Mouse (Mus musculus) stomach, embryonic 16.5 days (tissue): ENCODE measurements around the gene Gpx8. TPM values are rescaled to one million over a fixed set of nuclear protein-coding genes. Genes with fewer than 3 reads are reported as not detected.
A peak's percentile ranks its signal among the peaks of the same experiment; 100 is the strongest.
"Not testable (repeated sequence)": the region's sequence is repeated elsewhere in the genome, so short reads cannot be mapped to it uniquely, and the experiment has no call there.

ENCODE experiments used
- ATAC-seq: fragments of 200-750 bp; cut with Nextera tagmentation; 2 replicates; pipeline ENCODE4 v1.8.0; 2017; ENCODE audit warnings: moderate number of reproducible peaks, moderate TSS enrichment; ENCODE audit not compliant: insufficient read depth, low FRiP score
- H3K27ac ChIP-seq: fragments of 300-500 bp; sonication (generic); 2 replicates; pipeline ENCODE4 v1.5.1; 2014; ENCODE audit warnings: low read length
- H3K27me3 ChIP-seq: fragments of 300-500 bp; sonication (generic); 2 replicates; pipeline ENCODE4 v1.6.1; 2014; ENCODE audit warnings: low read length, control low read depth, mixed read lengths; ENCODE audit not compliant: control insufficient read depth, insufficient read depth
- H3K36me3 ChIP-seq: fragments of 300-500 bp; sonication (generic); 2 replicates; pipeline ENCODE4 v1.6.1; 2014; ENCODE audit warnings: low read length; ENCODE audit not compliant: control insufficient read depth, insufficient read depth
- H3K4me1 ChIP-seq: fragments of 300-500 bp; sonication (generic); 2 replicates; pipeline ENCODE4 v1.6.1; 2014; ENCODE audit warnings: low read length, control low read depth, mixed read lengths; ENCODE audit not compliant: control insufficient read depth, insufficient read depth
- H3K4me2 ChIP-seq: fragments of 300-500 bp; sonication (generic); 2 replicates; pipeline ENCODE4 v1.6.1; 2014; ENCODE audit warnings: low read depth, low read length, mixed read lengths
- H3K4me3 ChIP-seq: fragments of 300-500 bp; sonication (generic); replicated peaks from 2 replicates; pipeline ENCODE4 v1.5.1; 2014; ENCODE audit warnings: mild to moderate bottlenecking, low read length
- H3K9ac ChIP-seq: fragments of 300-500 bp; sonication (generic); 2 replicates; pipeline ENCODE4 v1.6.1; 2014; ENCODE audit warnings: low read length
- H3K9me3 ChIP-seq: fragments of 300-500 bp; sonication (generic); replicated peaks from 2 replicates; pipeline ENCODE4 v1.6.1; 2016; ENCODE audit warnings: low read length, control low read depth; ENCODE audit not compliant: control insufficient read depth
- WGBS: fragments of 180-500 bp; shearing (Covaris S2); extraction: QIAGEN DNeasy Blood & Tissue Kit; methylation state at CpG from one replicate; pipeline ENCODE4 v1.1.7; 2014; 5-methylcytosine and 5-hydroxymethylcytosine counted together
- polyA plus RNA-seq: library from polyadenylated mRNA; unstranded; fragments of >200 nt; fragmentation: Nextera tagmentation; extraction: Ambion mirVana; gene quantifications from 2 replicates; pipeline ENCODE4 v1.2.1, GENCODE M21; 2015

Gpx8 gene
- polyA plus RNA-seq, 1 experiment from 2014 or later = 156 TPM

DNA sequence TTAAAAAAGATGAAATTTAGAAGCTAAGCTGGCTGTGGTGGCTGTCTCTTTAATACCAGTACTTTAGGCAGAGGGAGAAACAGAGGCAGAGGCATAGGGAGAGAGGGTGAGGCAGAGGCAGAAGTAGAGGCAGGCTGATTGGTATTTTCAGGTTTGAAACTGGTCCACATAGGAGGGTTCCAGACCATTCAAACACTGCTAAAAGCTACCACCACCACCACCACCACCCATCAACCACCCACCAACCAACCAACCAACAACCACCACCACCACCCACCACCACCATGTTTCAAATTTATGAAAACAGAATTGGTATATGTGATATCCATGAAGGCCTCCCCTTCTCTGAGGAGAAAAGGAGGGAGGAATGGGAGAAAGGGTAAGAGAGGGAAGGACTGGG lies 13.4 kb downstream of the Gpx8 start:
- Histone ChIP-seq H3K4me3 (no peak overlapping the region), H3K27me3 (peaks cover 26% of the 10 kb centered on the region)
- no peak for ATAC-seq

DNA sequence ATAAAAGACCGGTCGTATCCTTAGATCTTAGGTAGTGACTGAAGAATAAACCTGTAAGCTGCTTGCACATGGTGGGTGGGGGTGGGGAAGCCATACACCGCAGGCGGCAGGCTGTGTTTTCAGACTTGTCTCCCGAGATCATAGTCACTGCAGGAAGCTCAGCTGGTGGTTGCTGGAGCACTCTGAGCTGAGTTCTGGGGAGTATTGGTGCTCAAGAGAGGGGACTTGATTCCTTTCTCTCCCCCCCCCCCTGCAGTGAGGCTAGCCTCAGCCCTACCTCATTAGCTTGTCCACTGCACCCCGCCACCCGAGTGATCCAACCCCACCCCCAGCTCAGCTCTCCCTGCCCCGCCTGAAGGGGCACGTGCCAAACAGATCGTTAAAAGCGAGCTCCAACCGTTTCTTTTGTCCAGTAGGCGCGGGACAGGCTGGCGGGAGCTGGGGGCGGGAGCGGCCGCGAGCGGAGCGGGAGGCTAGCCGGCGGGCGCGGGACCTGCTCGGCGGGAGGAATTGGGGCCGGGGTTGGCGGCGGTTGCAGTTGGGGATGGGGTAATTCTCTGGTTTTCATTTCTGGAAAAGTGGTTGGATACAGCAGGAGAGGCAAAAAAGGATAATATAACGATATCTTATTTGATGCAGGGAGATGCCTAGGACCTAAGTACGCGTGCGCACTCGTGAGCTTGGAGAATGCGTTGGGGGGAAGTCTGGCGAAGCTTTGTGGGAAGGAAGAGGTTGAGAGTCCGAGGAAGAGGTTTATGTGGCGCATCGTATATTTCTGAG lies 14.2 kb downstream of the Gpx8 start:
- peak; percentile 9; the same call in 1 of the 2 replicates for ATAC-seq
- H3K27ac ChIP-seq = no peak overlapping the region
- H3K4me3 ChIP-seq = peak overlapping the region; percentile 57
- peak overlapping the region; percentile 97 for H3K4me2 ChIP-seq
- H3K9me3 ChIP-seq = no peaks in the 10 kb centered on the region
- H3K9ac ChIP-seq = peak overlapping the region; percentile 72
- H3K4me1 ChIP-seq = peaks cover 12% of the 10 kb centered on the region; the same call in 1 of the 2 replicates
- H3K27me3 ChIP-seq = peaks cover 26% of the 10 kb centered on the region
- under 1% methylated on average over 40 of the region's 40 CpGs for WGBS
- no peaks in the 10 kb centered on the region for H3K36me3 ChIP-seq

More for the DNA sequence above, 13.4 kb downstream of the Gpx8 start:
- no peak overlapping the region for H3K9ac ChIP-seq
- no peaks in the 10 kb centered on the region for H3K9me3 ChIP-seq
- H3K36me3 ChIP-seq = no peaks in the 10 kb centered on the region
- H3K27ac ChIP-seq = no peak overlapping the region
- H3K4me1 ChIP-seq = peaks cover 12% of the 10 kb centered on the region; the same call in 1 of the 2 replicates
- H3K4me2 ChIP-seq = no peak overlapping the region

DNA sequence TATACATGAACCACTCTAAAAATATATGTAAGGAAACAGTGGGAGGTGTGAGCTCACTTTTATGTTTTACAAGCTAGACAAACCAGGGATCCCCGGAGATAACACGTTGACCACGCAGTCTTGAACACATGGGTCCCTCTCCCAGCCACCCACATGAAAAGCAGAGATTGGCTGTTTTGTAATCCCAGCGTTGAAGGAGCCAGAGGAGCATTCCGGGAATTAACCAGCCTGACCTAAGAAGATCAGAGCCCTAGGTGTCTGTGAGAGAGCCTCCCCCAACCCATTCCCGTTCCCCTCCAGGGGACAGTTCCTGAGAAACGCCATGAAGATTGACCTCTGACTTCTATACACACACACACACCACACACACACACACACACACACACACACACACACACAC lies 14.9 kb downstream of the Gpx8 start:
- no peaks in the 10 kb centered on the region for H3K36me3 ChIP-seq
- peak overlapping the region; percentile 57 for H3K4me3 ChIP-seq
- no peaks in the 10 kb centered on the region for H3K9me3 ChIP-seq
- 4% methylated on average over 7 of the region's 7 CpGs for WGBS
- no peak overlapping the region for H3K27ac ChIP-seq
- H3K27me3 ChIP-seq = peaks cover 26% of the 10 kb centered on the region
- no peak for ATAC-seq
- peaks cover 12% of the 10 kb centered on the region; the same call in 1 of the 2 replicates for H3K4me1 ChIP-seq
- H3K9ac ChIP-seq = no peak overlapping the region
- H3K4me2 ChIP-seq = peak overlapping the region; percentile 97

DNA sequence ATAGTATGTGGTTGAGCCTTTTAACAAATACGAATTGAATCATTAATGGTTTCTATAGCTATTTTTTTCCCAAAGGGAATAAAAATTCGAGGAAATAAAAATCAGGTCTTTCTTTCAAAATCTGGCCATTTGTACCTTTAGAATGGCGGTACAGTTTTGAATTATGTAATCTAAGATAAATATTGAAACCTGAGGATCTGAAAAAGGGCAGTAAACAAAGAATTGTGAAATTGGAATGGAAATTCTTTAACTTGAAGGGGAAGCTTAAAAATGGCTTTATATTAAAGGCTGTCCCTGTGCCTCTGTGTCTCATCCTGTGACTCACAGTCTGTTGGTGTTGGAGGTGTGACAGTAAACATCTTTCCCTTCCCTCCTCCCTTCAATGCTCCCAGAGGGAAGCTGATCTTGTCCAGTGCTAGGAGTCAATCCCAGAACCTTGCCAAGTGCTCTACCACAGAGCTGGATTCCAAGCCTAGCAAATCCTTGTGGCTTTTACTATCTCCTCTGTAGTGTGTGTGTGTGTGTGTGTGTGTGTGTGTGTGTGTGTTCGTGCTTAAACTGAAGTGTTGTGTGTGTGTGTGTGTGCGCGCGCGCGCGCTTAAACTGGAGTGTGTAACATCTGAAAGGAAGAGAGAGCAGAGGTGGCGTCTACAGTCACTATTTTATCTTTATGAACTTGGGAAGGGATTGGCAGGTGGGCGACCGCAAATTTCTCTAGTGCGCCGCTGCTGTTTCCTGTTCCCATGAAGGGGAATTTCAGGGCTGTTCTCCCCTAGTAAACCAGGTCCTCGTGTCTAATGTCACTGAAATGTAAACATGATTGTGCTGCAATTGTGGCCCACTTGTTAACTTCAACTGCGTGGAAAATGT lies 22.7 kb downstream of the Gpx8 start:
- H3K4me3 ChIP-seq = no peak overlapping the region
- 0 out of 2 replicates have a peak, but pooled peaks cover 3% of the 10 kb centered on the region for H3K4me1 ChIP-seq
- WGBS = 65% methylated on average over 17 of the region's 17 CpGs
- H3K9me3 ChIP-seq = no peaks in the 10 kb centered on the region
- no peaks in the 10 kb centered on the region; the same call in 1 of the 2 replicates for H3K27me3 ChIP-seq
- no peak overlapping the region for H3K4me2 ChIP-seq
- no peaks in the 10 kb centered on the region for H3K36me3 ChIP-seq
- H3K27ac ChIP-seq = no peak overlapping the region
- ATAC-seq = no peak
- no peak overlapping the region for H3K9ac ChIP-seq

DNA sequence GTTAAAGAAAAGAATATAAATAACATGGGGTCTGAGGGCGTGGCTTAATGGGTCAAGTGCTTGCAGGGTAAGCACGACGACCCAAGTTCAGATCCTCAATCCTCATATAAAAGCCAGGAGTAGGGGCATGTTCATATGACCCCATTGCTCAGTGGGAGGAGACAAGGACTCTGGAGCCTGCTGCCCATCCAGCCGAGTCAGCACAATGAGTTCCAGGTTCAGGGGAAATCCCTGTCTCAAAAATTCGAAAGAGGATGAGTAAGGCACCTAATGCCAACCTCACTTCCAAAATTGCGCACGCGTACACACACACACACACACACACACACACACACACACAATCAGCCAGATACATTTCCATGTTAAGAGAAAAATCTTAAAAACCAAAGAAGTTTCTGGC lies 23.7 kb downstream of the Gpx8 start:
- Histone ChIP-seq H3K36me3 (no peaks in the 10 kb centered on the region), H3K4me1 (0 out of 2 replicates have a peak, but pooled peaks cover 3% of the 10 kb centered on the region), H3K9me3 (no peaks in the 10 kb centered on the region), H3K9ac (no peak overlapping the region), H3K27me3 (no peaks in the 10 kb centered on the region), H3K4me2 (no peak overlapping the region), H3K4me3 (no peak overlapping the region), H3K27ac (no peak overlapping the region)
- no peak for ATAC-seq
- WGBS = 74% methylated on average over 8 of the region's 8 CpGs

DNA sequence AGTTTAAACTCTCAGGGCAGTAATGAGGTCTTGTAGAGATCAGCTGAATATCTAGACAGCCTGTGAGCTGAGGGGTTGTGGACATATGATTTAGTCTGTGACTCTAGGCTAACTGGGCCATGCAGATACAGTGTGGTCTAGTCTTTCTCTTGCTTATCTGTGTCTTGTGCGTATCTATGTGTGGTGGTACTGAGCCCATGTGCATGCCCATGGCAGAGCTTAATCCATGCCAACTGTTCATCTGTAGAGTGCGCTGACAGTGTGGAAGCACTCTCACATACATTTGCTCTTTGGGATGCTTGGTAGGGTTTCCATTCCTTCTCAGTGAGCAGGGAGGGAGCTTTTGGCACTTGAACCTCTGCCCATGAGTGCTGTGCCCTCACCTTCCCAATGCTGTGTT lies 24.7 kb downstream of the Gpx8 start:
- Histone ChIP-seq H3K27me3 (no peaks in the 10 kb centered on the region), H3K4me3 (no peak overlapping the region), H3K9ac (no peak overlapping the region), H3K4me1 (0 out of 2 replicates have a peak, but pooled peaks cover 3% of the 10 kb centered on the region), H3K36me3 (no peaks in the 10 kb centered on the region), H3K9me3 (no peaks in the 10 kb centered on the region), H3K4me2 (no peak overlapping the region), H3K27ac (no peak overlapping the region)
- 88% methylated on average over 2 of the region's 2 CpGs for WGBS
- ATAC-seq = no peak

DNA sequence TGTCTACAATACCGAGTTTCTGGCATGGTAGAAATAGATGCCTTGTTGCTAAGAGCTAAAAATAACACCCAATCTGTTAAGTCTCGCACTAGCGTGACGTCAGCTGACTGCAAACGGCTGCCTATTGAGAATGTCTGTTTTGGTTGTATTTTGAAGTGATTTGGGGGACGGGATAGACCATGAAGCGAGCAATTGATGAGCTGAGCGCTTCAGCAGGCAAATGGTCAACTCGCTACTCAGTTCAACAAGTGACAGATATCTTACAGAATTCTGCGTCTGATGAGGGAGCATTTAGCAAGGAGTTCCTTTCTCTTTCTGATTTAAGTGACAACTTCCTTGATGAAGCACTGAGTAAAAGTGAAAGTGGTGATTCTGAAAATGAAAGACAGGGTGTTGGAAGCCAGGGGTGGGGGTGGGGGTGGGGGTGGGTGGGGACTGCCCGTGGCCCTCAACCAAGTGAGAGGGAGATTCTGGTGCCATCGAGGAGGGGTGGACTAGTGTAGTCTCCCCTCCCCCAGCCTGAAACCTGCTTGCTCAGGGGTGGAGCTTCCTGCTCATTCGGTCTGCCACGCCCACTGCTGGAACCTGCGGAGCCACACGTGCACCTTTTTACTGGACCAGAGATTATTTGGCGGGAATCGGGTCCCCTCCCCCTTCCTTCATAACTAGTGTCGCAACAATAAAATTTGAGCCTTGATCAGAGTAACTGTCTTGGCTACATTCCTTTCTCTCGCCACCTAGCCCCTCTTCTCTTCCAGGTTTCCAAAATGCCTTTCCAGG lies 32.8 kb downstream of the Gpx8 start:
- H3K9ac ChIP-seq = peak overlapping the region; percentile 3; the same call in 1 of the 2 replicates
- not testable (repeated sequence) for H3K4me1 ChIP-seq, H3K27me3 ChIP-seq, H3K9me3 ChIP-seq, H3K27ac ChIP-seq, H3K36me3 ChIP-seq, ATAC-seq
- 35% methylated on average over 18 of the region's 20 CpGs for WGBS
- H3K4me3 ChIP-seq = peak overlapping the region; percentile 34
- peak overlapping the region; percentile 47 for H3K4me2 ChIP-seq

DNA sequence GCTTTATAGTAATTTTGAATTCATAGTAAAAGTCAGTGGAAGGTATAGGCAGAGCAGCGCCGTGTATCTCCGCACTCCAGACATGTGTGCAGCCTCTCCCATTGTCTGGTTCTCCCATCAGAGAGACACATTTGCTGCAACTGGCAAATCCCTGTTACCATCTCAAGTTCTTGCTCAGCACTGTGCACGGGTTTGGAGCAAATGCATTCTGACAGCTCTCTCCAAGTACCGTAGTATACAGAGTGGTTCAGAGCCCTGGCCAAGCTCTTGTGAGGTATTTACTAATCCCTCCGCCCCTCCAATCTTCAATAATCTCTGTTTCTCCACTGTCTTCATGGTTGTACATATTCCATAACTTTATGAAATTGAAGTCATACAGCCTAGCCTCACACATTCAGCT lies 33.5 kb downstream of the Gpx8 start:
- no peaks in the 10 kb centered on the region for H3K4me1 ChIP-seq
- no peak overlapping the region; the same call in 1 of the 2 replicates for H3K4me3 ChIP-seq
- H3K9ac ChIP-seq = no peak overlapping the region
- H3K27me3 ChIP-seq = no peaks in the 10 kb centered on the region
- ATAC-seq = no peak
- no peak overlapping the region for H3K27ac ChIP-seq
- H3K36me3 ChIP-seq = no peaks in the 10 kb centered on the region
- H3K9me3 ChIP-seq = no peaks in the 10 kb centered on the region
- peak overlapping the region; percentile 47 for H3K4me2 ChIP-seq
- WGBS = 80% methylated on average over 6 of the region's 6 CpGs
